Mouse (Mus musculus) gastrocnemius, adult 18-20 months (tissue): ENCODE measurements around the gene Kpna3. TPM values are rescaled to one million over a fixed set of nuclear protein-coding genes. Genes with fewer than 3 reads are reported as not detected.

Experiments
- DNase-seq: peaks from one replicate; pipeline ENCODE4 v3.0.0; 2021; ENCODE audit warnings: low spot score
- total RNA-seq, 2 experiments: library from RNA; stranded (reverse); gene quantifications; 2 replicates each; pipeline ENCODE4 v1.2.3; 2021

Gene Kpna3
- total RNA-seq, 2 experiments from 2014 or later: 122 TPM

DNA sequence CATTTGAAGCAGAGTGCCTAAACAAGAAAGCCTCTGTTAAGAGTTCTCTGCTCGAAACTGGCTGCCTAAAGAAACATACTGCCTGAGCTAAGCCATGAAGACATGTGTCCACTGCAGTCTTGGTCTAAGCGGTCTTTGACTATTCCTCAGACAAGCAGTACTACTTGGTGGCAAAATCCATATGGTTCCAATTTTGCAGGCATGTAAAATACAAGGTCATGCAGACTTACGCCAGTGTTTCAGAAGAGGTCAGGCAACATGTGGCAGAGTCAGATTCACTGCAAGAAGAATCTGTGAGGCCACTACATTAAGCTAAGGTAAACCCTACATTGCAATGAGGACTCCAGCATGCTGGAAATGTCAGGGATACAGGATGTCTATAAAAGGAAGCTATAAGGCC is 34.7 kb downstream of the Kpna3 start:
- no peak for DNase-seq

DNA sequence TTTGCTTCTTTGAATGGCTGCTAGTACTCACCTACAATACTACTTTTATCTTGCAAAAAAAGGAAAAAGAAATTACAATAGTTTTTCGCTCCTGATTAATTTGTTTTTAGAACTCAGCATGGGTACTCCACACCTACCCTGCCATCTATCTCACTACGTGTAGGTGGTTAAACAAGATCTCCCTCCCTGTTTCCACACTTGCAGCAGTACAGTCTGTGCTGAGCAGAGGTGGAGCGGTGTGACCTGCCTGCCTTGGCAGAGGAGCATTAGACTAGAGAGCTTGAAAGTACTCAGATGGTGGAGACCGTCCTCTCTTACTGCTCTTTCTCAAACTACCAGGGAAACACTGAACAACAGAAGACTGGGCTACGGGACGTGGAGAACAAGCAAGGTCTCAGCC is 44.9 kb downstream of the Kpna3 start:
- DNase-seq: peak; percentile 25

DNA sequence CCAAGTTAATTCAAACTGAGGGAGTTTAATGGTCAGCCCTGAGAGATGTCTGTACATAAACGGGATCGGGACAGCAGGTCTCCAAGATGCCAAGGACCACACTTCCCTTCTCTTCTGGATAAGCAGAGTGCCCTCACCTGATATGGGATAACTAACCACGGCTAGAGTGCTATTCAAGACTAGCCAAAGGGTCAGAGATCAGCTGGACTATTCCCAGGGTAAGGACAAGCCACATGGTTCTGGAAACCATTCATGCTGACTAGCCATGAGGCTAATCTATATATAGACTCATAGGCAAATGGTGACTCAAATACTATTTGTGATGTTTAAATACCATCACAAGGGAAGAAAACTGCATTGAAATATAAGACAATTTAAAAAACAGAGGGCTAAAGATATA is 49.1 kb downstream of the Kpna3 start:
- DNase-seq: peak; percentile 86

DNA sequence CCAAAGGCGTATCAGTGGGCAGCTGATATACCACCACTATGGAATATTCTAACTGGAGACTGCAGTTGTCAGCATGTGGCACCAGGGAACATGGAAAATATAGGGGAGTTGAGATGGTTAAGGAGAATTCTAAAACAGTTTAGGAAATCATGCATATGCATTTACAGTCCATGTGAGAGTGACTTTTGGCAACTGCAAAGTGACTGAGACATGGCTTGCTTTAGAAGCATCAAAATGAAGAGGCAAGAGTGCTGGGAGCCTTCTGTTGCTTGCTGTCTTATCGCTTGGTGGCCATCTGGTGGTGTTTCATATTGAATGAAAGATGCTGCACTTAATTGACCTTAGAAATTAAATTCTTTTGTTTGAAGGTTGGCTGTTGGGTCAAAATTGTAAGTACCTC is 72.4 kb downstream of the Kpna3 start:
- no peak for DNase-seq

DNA sequence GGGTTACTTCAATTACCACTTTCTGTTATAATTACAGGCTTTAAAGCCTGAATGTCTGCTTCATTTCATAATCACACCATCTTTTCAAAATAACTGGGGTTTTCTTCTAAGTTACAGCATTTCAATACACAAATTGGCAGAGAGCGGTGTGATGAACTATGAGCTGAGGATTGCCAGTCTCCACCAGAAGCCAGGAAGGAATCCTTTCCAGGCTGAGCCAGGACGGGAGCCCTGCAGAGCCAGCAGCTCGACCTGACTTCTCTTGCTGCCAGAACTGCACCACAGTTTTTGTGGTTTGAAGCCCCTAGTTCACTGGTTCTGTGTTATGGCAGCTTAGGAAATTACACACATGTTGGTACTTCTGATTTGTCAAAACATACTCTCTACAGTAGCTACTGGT is 75.0 kb downstream of the Kpna3 start:
- DNase-seq: no peak

DNA sequence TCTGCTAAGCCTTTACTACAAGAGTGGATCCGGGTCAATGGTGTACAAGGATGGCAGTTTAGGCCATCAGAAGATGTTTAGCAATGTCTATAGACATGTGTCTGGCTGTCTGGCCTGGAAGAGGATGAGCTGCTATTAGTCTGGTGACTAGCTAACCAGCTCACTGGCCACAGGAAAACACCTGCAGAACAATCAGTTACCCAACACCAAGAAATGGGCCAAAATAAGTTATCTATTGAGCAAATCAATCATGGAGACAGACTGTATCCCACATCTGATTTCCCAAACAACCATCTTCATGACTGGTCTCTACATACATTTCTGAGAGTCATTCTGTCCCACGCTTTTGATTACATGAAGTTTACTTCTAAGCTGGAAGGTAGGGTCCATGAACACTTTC is 75.9 kb downstream of the Kpna3 start:
- DNase-seq: no peak

DNA sequence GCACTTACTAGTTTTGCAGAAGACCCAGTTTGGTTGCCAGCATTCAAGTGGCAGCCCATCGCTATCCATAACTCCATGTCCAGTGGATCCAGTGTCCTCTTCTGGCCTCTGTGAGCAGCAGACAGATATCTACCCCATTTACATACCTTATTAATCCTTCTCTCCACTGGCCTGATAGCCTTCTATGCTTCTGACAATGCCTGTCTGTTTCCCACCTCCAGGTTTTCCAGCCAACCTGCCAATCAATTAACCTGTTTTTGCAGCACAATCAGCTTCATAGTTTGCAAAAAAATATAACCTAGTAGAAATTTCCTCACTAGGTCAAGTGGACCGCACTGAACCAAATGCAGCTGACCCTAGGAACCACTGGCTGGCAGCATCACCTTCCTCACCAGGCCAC is 77.4 kb downstream of the Kpna3 start:
- no peak for DNase-seq

DNA sequence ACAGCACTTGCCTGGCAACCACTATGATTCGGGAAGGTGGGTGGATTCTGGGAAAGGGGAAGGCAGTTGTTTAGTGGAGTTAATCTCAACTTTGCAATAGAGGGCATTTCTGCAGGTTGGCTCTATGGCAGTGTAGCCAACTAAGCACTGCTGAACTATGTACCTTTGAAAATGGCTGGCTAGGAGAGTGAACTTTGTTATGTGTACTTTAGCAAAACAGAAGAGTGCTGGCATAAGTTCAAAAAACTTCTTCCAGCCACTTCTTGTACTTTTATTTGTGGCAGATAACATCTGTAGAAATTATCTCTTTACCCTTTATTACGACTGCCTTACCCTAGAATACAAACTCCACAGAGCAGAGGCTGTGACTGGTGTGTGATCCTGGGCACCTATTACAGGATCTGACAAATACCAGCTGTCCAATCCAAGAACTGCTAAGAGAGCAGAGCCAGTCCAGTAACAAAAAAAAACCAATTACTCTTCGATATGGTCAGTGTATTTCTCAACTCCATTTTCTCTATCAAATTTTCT is 78.6 kb downstream of the Kpna3 start:
- no peak for DNase-seq

DNA sequence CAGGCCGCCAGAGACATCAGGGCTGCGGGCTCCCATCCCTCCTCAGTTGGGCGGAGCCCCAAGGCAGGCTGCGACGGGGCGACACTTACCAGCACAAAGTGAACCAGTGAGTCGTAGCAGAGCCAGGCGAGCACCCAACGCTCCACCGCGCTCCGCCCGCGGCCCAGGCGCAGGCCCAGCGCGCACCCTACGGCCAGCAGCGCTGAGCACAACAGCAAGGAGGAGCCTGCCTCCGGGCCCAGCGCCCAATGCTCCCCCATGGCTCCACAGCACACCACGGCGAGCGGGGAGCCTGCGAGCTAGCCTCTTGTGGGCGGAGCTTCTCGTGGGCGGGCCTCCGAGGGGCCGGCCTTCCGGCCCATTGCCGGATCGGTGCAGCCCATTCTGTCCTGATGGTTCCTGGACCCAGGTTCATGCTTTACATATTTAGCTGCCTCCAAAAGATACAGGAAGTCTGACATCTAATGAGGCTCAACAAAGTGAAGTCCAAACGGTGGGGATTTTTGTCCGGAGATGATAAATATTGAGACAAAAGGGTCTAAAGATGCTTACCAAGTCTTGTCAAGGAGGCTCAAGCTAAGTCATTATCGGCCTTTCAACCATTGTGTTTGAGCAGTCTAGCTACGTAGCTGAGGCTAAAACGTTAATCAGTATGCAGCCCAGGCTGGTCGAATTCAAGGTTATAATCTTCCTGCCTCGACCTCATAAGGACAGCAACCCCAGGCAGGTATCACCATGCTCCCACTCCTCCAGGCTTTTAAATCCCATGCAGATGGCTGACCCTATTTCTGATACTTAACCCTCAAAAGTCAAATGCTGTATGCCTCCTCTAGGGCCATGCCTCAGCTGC is 79.3 kb downstream of the Kpna3 start, which contains the start of gene Ebpl:
Gene Ebpl (minus strand): TSS at position 309 of the 850 bp plus-strand sequence.
- peak; percentile 94 for DNase-seq

DNA sequence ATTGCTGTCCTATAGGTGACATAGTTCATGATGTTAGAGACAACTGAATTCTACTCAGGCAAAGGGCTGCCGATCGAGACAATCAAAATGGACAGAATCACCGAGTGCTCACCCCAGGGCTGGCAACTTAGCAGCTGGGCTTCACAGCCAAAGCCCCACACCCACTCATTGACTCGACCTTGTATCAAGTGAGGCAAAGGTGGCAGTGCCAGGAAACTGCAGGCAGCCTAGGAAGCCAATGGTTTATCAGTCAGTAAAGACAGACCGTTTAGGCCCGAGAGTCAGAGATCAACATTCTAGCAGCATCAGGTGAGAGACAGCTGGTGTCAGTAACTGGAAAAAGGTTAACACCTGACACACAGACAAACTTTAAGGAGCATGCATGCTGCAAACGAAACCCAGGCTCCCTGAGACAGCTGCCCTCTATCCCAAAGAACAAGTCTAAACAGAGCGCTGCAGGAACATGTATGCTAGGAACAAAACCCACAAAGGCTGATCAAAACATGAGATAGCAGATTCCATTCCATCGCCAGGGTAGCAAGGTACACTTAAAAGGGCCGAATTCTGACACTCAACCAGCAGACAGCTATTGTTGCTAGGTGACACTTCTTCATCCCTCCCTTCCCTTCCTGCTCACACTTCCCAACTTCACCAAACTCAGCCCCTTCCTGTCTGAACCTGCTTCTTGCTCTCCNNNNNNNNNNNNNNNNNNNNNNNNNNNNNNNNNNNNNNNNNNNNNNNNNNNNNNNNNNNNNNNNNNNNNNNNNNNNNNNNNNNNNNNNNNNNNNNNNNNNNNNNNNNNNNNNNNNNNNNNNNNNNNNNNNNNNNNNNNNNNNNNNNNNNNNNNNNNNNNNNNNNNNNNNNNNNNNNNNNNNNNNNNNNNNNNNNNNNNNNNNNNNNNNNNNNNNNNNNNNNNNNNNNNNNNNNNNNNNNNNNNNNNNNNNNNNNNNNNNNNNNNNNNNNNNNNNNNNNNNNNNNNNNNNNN is 85.1 kb downstream of the Kpna3 start:
- no peak for DNase-seq

DNA sequence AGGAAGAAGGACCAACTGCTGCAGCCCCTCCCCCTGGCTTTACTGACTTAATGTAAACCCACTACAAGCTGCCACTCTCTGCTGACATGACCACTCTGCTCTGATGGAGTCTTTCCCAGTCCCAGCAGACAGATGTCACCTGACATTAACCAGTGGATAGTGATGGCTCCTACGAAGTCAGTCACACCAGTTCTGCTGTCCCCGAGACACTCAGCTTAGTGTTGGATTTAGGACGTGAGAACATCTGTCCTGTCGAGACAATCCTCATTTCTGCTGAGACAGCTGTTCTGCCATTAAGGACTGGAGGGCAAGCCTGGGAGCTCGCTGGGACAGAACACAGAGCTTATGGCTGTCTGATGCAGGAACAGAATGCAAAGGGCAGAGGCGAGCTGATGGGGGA is 88.9 kb downstream of the Kpna3 start:
- DNase-seq: no peak

DNA sequence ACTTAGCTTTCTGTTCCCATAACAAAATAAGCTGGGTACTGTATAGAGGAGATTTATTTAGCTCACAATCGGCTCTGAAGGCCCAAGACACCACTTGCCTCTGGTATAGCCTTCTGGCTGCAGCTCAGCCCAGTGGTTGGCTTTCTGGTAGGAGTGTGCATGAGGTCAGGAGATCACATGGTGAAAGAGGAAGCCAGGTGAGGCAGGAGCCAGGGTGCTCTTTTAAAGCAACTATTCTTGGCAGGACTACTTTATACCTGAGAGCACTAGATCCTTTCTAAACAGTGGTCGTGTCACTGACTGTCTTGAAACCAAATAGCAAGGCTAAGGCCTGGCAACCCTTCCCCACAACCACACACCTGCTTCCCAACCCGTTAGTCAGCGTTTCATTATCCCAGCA is 89.8 kb downstream of the Kpna3 start:
- no peak for DNase-seq

DNA sequence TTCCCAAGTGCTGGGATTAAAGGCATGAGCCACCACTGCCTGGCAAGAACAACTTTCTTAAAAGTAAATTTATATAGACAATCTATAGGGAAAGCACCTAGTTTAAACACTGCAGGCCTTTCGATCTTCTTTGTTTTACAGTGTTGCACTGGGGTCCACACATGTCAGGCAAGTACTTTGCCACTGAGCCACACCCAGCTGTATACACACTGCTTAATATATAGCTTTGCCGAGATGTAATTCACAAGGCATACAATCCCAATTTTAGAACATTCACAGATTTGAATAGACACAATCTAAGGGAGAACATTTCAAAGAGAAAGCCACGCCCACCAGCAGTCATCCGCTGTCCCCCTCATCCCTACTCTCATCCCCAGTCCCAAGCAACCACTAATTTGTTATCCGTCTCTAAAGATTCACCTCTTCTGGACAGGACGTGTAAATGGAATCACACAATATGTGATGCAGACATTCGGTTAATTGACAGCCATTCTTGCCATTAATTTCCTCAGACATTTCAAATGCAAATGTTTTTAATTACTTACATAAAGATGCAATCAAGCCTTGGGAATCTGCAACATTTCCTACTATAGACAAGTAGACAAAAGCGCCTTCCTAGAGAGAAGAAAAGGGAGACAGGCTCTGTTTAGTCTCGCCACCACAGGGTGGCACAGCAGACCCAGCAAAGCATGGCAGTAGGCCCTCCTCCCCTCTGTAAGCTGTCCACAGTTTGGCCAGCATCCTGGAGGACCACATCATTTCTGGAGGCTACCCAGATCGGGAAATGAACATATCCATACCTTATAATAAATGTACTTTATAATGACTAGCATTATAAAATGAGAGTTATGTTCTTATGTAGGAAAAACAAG is 92.6 kb downstream of the Kpna3 start:
- DNase-seq: no peak

DNA sequence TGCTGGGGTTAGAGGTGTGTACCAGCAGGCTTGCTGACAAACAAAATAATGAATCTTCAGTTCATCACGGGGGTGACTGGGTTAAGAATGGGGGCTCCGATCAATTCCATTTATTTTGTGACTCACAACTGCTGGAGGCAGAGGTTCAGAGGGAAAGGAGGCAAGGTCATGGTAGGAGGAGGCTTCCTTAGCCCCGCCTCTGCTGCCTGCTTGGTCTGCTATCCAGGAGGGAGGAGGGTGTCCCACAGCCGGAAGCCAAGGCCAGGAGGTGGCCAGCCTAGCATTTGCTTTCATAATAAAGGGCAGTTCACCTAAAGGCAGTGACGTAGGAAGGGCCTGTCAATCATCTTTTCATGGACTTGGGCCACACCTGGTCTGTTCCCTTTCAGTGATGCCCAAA is 95.1 kb downstream of the Kpna3 start:
- DNase-seq: no peak

DNA sequence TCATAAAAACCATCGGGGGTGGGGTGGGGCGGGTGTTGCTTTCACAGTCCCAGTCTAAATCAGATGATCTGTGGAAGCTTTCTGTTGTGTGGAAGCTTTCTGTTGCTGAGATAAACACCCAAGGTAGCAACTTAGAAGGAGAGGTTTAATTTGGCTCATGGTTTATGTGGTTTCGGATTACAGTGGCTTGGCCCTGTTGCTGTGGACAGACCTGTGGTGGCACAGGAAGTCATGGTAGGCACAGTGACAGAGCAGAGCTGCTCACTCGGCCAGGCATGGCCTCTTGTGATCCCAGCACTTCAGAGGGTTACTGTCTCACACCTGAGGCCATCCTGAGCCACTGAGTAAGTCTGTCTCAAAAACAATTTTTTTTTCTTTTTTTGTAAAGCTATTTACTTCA is 100.3 kb downstream of the Kpna3 start:
- no peak for DNase-seq

DNA sequence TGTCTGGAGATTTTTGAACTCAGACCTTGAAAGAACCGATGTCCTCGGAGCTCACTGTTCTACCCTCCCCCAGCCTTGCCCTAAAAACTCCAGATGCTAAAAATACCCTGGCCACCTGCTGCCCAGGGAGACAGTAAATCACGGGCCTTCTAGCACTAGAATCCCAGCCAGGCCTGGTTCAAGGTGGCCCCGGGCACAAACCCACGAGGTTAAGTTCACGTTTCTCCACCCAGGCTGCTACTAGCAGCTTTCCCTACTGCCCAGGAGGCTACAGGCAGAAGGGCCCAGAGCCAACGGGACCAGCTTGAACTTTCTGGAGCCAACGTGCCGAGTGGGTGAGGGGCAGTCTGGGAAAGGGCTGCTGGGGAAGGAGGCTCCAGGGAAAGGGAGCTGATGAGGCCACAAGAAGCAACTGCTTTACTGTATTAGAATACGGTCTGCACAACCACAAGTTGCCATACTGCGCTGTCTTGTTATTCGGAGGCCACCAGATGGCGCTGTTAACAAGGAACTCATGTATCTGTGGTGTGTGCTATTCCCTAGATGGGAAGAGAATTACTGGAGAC is 108.6 kb downstream of the Kpna3 start:
- DNase-seq: peak; percentile 91

DNA sequence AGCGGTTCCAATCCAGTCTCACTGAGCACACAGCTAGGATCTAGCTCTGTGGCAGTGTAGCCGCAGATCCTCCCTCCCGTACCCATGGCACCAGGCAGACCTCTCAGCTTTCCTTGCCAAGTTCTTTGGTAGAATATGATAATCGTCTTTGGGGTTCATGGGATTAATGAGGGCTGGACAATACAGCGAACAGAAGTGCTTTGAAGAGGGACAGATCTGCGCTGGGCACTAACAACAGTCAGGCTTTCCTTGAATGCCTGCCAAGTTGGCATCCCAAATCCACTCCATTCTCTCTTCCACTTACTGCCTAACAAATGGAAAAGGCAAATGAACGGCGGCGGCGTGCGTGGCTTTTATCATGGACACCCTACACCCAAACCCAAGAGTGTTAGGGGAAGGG is 109.1 kb downstream of the Kpna3 start:
- no peak for DNase-seq

DNA sequence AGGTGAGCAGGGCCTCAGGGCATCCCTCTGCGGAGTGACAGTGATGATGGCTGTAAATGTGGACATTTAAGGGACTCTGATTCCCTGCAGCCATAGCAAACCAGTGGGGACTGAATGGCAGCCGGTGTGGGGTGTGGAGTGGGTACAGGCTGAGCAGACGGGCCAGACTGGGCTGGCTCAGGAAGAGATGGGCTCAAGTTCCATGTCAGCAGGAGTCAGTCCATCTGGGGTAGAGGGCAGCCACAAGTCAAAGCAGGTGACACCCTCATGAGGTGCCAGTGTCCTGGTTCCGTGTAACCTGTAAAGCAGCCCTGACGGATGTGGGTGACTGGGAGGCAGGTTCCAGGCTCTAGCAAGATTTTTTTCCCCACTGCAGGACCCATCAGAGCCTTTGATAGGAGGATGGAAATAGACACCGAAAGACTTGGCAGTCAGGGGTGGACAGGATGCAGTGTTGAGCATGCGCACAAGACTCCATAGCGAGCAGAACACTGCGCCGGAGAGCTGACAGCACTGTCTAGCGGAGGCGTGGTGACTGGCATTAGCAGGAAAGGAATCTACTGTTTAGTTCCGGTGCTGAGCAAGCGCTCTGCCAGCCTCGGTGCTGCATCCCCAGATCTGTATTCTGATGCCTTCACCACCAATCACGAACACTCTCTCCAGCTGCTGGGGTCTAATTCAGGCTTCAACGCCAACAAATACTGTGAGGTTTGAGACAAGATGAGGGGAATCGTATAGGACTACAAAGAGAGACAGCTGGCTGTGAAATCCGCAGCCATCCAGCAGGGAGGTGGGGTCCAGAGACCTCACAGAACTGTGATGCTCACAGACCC is 111.8 kb downstream of the Kpna3 start:
- peak; percentile 83 for DNase-seq

DNA sequence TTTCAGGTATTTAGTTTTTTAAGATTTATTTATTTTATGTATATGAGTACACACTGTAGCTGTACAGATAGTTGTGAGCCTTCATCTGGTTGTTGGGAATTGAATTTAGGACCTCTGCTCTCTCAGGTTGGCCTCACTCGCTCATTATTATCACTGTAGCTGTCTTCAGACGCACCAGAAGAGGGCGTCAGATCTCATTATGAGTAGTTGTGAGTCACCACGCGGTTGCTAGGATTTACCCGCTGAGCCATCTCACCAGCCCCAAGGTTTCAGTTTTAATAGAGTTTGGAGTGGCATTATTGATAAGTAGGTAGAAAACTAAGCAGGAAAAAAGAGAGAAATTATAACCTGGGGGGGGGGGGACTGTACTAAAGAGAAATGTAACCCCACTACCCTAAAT is 112.7 kb downstream of the Kpna3 start:
- peak; percentile 37 for DNase-seq

DNA sequence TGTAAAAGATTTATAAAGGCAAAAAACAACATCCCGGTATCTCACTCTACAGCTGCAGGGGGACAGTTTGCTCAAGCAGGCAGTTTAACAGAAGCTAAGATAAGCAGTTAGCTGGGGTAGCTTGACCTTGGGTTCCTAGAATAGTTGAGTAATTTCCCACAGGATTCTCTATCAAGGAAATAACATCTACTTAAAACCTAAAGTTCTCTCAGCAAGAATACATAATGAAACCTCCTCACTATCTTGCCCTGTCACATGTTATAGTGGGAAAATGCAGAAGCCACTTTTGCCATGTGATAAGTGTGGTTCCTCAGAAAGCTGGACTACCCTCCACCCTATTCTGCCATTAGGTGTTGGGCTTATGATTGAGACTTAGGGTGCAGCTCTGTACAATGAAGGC is 116.9 kb downstream of the Kpna3 start:
- no peak for DNase-seq
